Mouse (Mus musculus): ENCODE measurements around the gene Ifnar2. TPM values are rescaled to one million over a fixed set of nuclear protein-coding genes. Genes with fewer than 3 reads are reported as not detected.

Gene Ifnar2
- total RNA-seq, 2 experiments from 2014 or later = 18.5 to 19.5 TPM

DNA sequence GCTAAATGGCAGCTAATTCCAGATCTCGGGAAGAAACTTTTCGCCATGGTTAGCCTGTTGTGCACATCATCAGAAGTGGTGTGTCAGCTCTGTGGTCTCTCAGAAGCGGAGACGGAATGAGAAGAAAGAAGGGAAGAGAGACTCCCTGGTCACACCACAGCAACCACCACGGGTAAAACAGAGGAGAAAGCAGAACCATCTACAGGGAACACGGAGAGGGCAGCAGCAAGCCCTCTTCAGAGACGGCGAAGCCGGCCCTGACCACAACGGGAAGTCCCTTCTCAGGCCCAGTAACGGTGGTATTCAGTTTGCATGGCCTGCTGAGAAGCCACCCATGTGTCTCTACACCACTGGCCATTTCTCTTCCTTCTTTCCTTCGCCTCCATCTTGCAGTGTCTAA lies 17.4 kb upstream of the Ifnar2 start:
- intact Hi-C loops (cut with DNase I) = loop anchor here (5.0 kb wide), 1 partner anchor 157 kb away; no protein-coding TSS in a partner anchor

DNA sequence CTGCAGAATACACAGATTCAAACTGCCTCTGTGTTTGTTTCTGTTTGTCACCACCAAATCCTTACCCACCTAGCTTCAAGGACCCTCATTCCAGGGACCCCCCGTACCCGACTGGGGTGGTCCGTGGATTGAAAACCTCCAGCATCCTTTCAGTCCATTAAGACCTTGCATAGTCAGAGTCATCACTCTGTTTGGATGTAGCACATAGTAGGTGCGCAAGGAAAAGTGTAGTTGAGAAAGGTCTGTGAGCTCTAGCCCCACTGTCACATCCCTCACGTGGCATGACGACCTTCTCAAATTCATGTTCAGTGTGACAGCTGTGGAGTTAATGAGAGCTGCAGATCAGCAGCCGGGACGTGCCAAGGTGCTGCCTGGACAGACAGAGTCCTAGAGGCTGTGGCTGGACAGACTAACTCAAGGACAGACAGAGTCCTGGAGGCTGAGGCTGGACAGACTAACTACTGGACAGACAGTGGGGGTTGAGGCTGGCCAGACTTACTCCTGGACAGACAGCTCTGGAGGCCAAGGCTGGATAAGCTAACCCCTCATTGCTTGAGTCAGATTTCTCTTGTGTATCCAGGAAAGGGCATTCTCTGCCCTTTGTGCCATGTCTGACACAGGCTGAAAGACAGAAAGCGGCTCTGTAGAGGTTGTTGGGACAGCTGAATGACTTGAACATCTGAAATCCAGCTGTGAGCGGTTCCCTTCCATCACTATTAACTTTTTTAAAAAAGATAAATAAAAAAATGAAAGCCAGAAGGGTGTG lies 15.6 kb upstream of the Ifnar2 start:
- intact Hi-C loops (cut with DNase I) = loop anchor here (5.0 kb wide), 1 partner anchor 155 kb away; no protein-coding TSS in a partner anchor
- no peak for DNase-seq (ENCODE audit: low spot score in 2 of 2)

More for the DNA sequence above, 17.4 kb upstream of the Ifnar2 start:
- no peak for DNase-seq (ENCODE audit: low spot score in 2 of 2)

DNA sequence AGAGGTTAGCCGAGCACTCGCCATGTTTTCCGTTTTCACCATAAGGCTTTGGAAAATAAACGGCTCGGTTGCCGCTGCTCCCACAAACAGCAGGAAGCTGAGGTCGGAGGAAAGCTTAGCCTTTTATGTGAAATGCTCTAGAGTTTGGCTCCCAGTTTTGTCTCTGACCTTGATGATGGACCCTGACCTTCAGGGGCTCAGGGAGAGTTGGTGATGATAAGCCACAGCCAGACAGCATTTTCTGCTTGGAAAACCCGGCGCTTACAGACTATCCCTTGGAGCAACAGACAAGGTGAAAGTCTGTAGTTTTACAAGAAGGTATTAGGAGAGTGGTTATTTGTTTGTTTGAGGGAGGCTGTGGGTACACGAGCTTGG lies 15.1 kb upstream of the Ifnar2 start:
- intact Hi-C loops (cut with DNase I) = loop anchor here (5.0 kb wide), 1 partner anchor 155 kb away; no protein-coding TSS in a partner anchor
- no peak for DNase-seq (ENCODE audit: low spot score in 2 of 2)

DNA sequence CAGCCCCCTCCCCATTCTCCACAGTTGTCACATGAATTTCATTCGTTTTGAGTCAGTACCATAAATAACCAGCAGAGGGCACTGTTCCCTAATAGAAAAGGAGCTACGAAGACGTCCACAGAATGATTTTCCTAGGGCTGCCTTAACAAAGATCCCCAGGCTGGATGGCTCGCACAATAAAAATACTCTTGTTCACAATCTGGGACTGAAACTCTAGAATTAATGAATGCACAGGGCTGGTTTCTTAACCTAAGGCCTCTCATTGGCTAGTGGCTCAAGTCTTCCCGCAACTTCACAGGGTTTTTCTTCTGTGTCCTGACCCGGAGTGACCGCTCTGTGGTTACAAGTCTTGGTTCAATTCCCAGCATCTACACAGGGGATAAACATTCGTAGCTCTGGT lies 14.0 kb upstream of the Ifnar2 start:
- intact Hi-C loops (cut with DNase I) = loop anchor here (5.0 kb wide), 1 partner anchor 154 kb away; no protein-coding TSS in a partner anchor
- peak; percentile 77 to 78 for DNase-seq (ENCODE audit: low spot score in 2 of 2)

DNA sequence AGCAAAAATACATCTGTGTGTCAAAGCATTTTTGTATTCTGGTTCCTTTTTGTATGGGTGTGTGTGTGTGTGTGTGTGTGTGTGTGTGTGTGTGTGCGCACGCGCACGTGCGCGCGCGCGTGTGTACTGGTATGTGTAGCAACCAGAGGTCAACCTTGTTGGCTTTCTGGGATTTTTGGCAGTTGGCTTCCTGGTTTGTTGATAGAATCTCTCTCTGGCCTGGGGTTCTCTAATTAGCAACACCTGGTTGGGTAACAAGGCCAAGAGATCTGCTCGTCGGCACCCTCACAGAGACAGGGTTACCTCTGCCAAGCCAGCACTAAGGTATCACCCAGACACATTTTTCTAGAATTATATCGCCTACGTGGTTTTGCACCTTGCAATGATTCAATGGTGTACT lies 13.1 kb upstream of the Ifnar2 start:
- no peak for DNase-seq (ENCODE audit: low spot score in 2 of 2)
- intact Hi-C loops (cut with DNase I) = loop anchor here (5.0 kb wide), 1 partner anchor 153 kb away; no protein-coding TSS in a partner anchor

DNA sequence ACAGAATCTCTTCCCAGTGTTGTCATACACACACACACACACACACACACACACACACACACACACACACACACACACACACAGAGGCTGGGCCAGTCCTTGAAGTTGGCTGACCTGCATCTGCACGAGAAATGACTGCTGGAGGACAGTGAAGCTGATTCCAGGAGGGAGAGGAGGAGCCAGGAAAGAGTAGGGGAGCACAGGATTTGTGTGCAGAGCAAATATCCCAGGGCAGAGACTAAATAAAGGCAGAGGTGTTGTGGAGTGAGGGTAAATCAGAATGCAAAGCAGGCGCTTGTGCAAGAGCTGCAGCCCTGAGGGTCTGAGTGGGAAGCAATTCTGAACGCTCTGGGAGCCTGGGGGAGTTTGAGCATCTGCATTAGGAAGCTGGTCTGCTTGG lies 12.4 kb upstream of the Ifnar2 start:
- intact Hi-C loops (cut with DNase I) = no loop called here
- no peak for DNase-seq (ENCODE audit: low spot score in 2 of 2)

DNA sequence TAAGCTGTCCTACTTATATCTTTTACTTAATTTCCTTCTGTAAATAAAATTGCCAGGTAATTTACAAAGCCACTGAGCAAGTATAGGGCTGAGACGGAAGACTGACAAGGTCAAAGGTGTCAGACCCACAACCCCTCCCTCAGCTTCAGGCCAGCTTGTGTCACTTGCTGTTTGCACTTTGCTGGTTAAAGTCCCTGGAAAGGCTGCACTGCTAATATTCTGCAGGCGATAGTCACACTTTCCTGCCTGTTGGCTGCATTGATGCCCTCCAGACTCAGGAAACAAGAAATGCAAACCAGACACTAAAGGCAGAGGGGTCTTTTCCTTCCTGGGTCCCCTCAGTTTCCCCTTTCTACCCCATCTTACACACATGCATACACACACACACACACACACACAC lies 10.6 kb upstream of the Ifnar2 start:
- DNase-seq (ENCODE audit: low spot score in 2 of 2) = no peak
- intact Hi-C loops (cut with DNase I) = no loop called here

DNA sequence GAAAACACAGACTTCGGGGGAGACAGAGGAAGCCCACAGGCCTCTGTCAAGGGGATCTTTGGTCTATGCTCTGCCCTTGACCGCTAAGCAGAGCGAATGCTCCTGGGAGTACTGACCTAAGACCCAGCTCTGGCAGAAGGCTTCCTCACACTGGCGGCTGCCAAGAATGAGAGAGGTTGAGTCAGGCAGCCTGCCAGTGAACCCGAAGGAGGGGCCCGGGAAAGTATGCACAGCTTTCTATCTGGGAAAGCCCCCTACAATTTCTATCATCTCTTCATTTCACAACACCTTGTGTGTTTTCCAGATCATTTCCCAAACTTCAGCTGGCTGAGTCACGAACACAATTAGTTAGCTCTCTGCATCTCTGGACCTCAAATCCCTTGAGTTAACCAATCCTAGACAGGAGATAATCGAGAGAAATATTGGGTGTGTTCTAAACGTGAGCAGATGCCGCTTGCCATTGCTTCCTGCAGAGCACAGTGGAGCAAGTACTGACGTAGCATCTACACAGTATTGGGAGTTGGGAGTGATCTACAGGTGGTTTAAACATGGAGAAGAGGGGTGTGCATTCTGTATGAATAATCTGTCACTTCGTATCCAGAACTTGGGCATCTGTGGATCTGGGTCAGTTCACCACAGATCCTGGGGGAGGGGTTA lies 9.8 kb upstream of the Ifnar2 start:
- DNase-seq (ENCODE audit: low spot score in 2 of 2) = no peak
- intact Hi-C loops (cut with DNase I) = no loop called here

DNA sequence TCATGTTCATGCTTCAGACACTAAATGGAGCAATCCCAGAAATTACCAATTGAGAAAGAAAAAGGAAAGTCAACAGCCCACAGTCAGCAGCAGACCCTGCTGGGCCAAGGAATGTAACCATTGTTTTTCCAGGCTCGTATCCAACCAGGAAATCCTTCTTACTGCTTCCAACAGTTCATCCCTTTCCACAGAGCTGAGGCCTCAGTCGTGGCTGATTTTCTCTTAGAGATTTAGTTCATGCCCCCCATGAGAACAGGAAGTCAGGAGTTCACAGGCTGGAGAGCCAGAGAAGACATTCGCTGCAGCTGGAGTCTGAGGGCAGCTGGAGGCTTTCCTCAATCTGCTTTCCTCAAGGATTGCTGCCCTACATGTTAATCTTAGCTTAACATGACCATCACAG lies 9.1 kb upstream of the Ifnar2 start:
- intact Hi-C loops (cut with DNase I) = no loop called here
- DNase-seq (ENCODE audit: low spot score in 2 of 2) = no peak

DNA sequence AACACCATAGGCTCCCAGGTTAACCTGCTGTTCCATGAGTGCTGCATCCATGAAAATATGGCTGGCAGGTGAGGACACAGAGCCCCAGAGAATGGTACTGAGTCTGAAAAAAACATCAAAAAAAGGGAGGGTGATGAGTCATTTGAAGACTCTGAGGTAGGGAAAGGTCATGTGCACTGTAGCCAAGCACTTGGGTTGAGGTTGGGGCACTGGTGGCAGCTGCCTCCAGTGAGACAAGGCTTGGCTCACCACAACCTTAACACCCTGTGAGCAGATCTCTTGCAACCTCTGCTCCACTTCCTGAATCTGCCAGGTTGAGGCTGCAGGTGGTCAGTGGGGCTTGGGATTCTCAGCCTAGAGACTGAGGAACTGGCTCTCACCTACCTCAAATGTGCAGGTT lies 6.0 kb upstream of the Ifnar2 start:
- no peak for DNase-seq (ENCODE audit: low spot score in 2 of 2)
- intact Hi-C loops (cut with DNase I) = no loop called here

DNA sequence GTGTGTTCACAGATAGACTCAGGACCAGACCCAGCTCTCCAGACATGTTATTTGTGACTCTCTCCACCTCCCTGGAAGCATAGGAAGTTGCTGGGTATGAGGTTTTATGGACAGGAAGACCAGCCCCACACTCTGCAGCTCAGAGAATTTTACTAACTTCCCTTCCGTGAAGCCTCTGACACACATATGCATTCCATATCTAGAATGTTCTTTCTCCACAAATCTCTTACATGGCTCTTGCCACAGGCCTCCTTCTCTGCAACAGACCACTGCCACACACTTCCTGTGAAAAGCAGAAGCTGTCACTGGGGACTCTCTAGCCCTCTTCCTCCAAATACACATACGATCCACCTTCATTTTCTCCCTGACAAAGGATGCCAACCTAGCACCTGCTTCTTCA lies 5.5 kb upstream of the Ifnar2 start:
- DNase-seq (ENCODE audit: low spot score in 2 of 2) = no peak
- intact Hi-C loops (cut with DNase I) = no loop called here

DNA sequence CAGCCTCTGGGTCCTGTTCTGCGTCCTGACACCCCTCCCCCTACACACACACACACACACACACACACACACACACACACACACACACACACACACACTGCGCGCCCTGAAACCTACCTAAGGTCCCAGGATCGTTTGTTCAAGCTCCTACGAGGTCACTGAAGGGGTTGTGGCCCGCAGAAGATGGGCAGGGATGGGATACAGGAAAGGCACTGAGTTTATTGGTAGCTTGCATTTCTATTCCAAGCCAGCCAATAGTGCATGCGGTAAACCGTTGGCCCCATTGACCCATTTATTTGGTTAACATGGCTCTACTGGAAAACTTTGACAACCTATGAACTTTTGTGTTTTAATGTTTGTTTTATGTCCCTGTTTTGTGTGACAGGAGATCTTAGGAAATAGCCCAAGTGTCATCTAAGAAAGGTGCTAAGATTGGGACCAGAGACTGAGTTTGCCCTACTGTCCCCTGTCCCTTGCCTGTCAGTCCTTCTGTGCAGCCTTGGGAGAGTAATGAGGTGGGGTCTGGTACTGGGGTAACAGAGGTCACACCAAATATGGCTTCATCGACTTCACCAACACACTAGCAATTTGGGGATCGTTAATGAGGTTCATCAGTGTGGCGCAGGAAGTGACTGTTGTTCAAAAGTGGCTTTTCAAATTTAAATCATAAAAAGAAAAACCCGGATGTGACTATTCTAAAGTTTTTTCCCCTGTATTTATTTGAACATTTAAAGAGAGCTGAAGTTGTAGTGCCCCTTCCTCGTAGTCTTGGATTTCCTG lies 1.1 kb downstream of the Ifnar2 start:
- DNase-seq (ENCODE audit: low spot score in 2 of 2) = no peak
- intact Hi-C loops (cut with DNase I) = loop anchor here (5.0 kb wide), 1 partner anchor 89 kb away; no protein-coding TSS in a partner anchor

DNA sequence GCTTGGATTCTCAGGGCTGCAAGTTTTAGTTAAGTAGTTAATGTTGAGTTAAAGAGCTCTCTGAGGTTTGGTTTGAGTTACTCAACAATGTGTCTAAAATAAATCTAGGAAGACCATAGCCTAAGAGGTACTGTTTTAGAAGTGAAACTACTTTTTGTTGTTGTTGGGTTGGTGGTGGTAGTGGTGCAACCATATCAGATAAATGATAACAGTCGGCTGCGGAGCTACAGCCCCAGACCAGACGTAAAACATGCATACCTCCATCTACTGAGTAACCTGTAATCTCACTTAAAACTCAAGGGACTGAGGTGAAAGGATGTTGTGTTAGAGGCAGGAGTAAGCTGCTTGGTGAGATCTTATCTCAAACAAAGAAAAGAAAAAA lies 1.7 kb downstream of the Ifnar2 start:
- intact Hi-C loops (cut with DNase I) = loop anchor here (5.0 kb wide), 1 partner anchor 88 kb away; no protein-coding TSS in a partner anchor
- no peak for DNase-seq (ENCODE audit: low spot score in 2 of 2)

DNA sequence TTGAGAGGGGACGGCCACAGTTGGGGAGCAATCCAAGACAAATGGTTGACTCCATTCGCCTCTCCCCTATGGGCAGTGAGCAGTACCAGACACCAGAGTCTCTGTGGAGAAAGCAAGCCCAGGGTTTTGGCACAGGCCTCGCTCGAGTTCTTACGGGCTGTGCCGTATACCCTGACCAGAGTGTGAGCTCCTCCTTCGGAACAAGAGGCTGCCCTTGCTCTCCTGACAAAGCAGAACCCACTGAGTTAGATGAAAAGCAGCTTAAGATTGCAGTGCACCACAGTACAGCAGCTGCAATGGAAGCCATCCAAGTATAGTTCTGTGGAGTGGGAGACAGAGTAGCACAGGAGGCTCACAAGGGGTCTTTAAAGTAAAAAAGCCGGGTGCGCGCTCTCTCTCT lies 4.1 kb downstream of the Ifnar2 start:
- peak; percentile 23 to 35 for DNase-seq (ENCODE audit: low spot score in 2 of 2)
- intact Hi-C loops (cut with DNase I) = no loop called here

DNA sequence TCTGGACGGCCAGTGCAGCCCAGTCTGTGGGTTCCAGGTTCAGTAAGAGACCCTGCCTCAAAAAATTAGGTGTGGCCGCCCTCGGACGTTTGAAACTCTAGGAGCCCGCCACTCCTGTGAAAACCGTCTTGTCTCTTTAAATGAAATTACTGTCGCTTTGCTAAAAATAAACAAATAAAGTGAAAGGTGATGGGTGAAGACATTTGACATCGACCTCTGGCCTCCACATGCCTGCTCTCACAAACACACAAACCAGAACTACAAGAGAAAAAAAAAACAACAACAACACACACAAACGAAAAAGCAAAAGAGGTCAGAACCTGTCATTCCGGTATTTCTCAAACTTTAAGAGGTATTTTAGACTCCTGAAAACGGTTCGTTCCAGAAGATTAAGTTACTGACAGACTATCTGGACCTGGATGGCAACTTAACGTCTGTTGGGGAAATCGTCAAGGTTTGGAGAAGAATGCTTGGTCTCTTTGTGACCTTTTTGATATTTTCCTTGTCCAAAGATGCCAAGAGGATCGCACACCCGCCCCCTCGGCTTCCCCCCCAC lies 5.9 kb downstream of the Ifnar2 start:
- intact Hi-C loops (cut with DNase I) = no loop called here
- no peak for DNase-seq (ENCODE audit: low spot score in 2 of 2)

DNA sequence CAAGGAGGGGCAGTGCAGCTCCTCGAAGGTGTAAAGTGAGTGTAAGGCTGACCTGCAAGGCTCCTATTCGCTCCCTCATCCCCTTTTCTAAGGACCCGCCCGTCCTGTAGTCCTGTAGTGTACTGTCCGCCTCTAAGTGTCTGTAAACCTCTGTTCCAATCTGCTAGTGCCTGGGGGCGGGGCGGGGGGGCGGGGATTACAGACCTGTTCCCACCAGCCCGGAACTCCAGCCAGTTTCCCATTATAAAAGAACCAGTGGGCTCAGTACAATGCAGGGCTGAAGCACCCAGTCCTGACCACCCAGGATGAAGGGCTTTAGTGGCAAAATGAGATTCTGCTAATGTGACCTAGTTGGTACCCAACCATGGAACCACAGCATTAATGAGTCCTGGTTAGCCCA lies 6.4 kb downstream of the Ifnar2 start:
- intact Hi-C loops (cut with DNase I) = no loop called here
- DNase-seq (ENCODE audit: low spot score in 2 of 2) = peak in 1 of 2 experiments; percentile 31

DNA sequence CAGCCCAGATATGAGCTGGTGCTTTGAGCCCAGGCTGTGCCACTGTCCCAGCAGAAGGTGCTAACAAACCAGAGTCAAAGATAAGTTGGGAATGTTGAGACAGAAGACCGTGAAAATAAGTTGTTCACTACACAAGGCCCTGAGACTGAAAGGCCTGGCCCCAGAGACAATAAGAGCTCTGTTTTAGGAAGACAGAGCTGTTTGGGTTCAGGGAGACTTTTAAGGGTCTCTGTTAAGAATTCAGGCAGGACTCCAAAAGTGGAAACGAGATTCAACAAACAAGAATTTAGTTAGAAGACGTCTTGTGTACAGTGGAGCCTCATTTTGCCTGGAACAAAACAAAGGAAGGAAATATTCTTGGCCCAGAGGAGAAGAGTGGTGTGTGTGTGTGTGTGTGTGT lies 6.8 kb downstream of the Ifnar2 start:
- DNase-seq (ENCODE audit: low spot score in 2 of 2) = no peak
- intact Hi-C loops (cut with DNase I) = no loop called here

DNA sequence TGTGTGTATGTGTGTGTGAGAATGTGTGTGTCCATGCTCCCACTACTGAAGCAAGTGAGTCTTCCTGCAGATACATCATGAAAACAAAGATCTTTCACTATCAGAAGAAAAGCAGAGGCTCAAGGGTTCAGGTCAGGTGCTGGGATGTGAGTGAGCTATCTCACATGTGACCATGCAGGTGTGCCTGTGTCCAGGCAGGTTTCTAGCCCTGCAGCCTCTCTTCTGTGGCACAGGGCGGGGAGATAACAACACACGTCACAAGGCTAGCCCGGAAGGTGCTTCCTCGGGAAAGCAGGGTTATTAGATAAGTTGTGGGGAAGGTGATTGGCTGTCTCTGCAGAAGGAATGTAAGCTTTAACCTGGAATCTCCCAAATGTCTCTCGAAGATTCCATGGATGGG lies 7.6 kb downstream of the Ifnar2 start:
- intact Hi-C loops (cut with DNase I) = no loop called here
- no peak for DNase-seq (ENCODE audit: low spot score in 2 of 2)

DNA sequence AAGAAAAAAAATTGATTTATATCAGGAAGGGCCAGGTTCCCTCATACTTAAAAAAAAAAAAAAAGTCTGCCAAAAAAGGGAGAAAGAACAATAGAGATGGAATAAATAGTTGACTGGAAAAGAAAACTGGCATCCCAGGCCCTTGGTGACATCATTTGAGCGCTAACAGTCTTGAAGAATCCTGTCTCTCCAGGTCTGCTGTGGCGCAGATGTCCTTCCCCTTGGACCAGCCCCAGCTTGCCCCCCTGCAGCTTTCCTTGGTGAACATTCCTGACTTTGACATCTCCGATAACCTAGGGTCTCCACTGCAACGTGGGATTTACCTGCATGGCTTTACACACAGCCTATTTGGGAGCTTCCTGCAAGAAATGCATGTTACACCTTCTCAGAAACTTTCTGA lies 9.0 kb downstream of the Ifnar2 start:
- intact Hi-C loops (cut with DNase I) = no loop called here
- DNase-seq (ENCODE audit: low spot score in 2 of 2) = no peak

DNA sequence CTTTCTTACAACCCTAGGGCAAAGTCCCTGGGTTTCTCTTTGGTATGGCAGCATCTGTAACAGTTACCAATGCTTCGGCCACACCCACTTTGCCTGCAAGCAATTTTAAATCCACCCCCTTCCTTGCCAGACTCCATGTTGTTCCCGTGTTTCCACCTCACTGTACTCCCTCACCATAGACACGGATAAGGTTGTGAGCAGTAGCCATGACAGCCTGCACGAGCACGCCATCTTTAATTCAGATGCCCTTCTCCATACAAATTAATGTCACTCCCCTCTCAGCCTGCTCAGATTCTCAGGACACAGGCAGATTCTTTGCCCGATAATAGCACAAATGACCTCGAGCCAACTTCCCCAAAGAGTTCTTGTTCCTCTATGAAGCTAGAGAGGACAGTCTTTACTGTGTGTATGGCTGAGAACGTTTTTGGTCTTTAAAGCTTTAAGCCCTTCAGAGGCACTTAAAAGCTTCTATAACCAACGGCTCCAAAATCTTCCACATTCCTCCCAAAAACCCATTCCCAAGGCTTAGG lies 9.7 kb downstream of the Ifnar2 start:
- intact Hi-C loops (cut with DNase I) = no loop called here
- no peak for DNase-seq (ENCODE audit: low spot score in 2 of 2)

Data from left cerebral cortex, postnatal 14 days (tissue).